Mouse (Mus musculus) myocyte (in vitro differentiated cells): ENCODE data around the gene Capn10. TPM values are rescaled to one million over a fixed set of nuclear protein-coding genes. Genes with fewer than 3 reads are reported as not detected.

Experiments used
- H3K27me3 ChIP-seq: one replicate; pipeline ENCODE4 v1.6.1; 2011; ENCODE audit not compliant: control insufficient read depth, insufficient read depth, insufficient read length
- H3K36me3 ChIP-seq: one replicate; pipeline ENCODE4 v1.6.1; 2011; ENCODE audit not compliant: control insufficient read depth, insufficient read depth
- H3K4me2 ChIP-seq: one replicate; pipeline ENCODE4 v1.6.1; 2011; ENCODE audit warnings: low read depth, control low read depth
- H3K4me3 ChIP-seq: one replicate; pipeline ENCODE4 v1.5.1; 2011; ENCODE audit warnings: mild to moderate bottlenecking, control low read depth, moderate library complexity
- H3K79me2 ChIP-seq: one replicate; pipeline ENCODE4 v1.6.1; 2011; ENCODE audit not compliant: control insufficient read depth, insufficient read depth
- H3ac ChIP-seq: one replicate; pipeline ENCODE4 v1.6.1; 2011; ENCODE audit not compliant: control insufficient read depth, insufficient read length
- CEBPB ChIP-seq: IDR thresholded peaks from 2 replicates; pipeline ENCODE4 v1.6.1; 2011; ENCODE audit warnings: mild to moderate bottlenecking, moderate library complexity; ENCODE audit not compliant: poor library complexity, insufficient read depth, severe bottlenecking
- E2F4 ChIP-seq: IDR thresholded peaks from one replicate; pipeline ENCODE4 v1.6.1; 2011; ENCODE audit warnings: mild to moderate bottlenecking, control low read depth, moderate library complexity; ENCODE audit not compliant: insufficient read depth
- MAX ChIP-seq: IDR thresholded peaks from one replicate; pipeline ENCODE4 v1.6.1; 2011; ENCODE audit warnings: low read depth, mild to moderate bottlenecking, control low read depth
- MYOD1 ChIP-seq, 3 experiments: IDR thresholded peaks; one replicate each; pipeline ENCODE4 v1.6.1; 2011; ENCODE audit warnings: control low read depth in 2 of 3, low read depth in 2 of 3, mild to moderate bottlenecking in 2 of 3, moderate library complexity in 1 of 3; ENCODE audit not compliant: insufficient read length in 2 of 3, control insufficient read depth in 1 of 3
- MYOG ChIP-seq, 3 experiments: IDR thresholded peaks; one replicate each; pipeline ENCODE4 v1.6.1; 2011; ENCODE audit warnings: control low read depth in 2 of 3, low read depth in 2 of 3, mild to moderate bottlenecking in 2 of 3; ENCODE audit not compliant: insufficient read length in 2 of 3, control insufficient read depth in 1 of 3, insufficient read depth in 1 of 3
- POLR2A ChIP-seq: IDR thresholded peaks from one replicate; pipeline ENCODE4 v1.6.1; 2011; ENCODE audit warnings: low read depth, mild to moderate bottlenecking, control low read depth, moderate library complexity; ENCODE audit not compliant: insufficient read length
- POLR2AphosphoS2 ChIP-seq: IDR thresholded peaks from one replicate; pipeline ENCODE4 v1.6.1; 2011; ENCODE audit warnings: low read depth, control low read depth; ENCODE audit not compliant: insufficient read length
- REST ChIP-seq: IDR thresholded peaks from one replicate; pipeline ENCODE4 v1.6.1; 2011; ENCODE audit warnings: mild to moderate bottlenecking, control low read depth, moderate library complexity; ENCODE audit not compliant: insufficient read depth, insufficient read length
- SRF ChIP-seq: IDR thresholded peaks from one replicate; pipeline ENCODE4 v1.6.1; 2011; ENCODE audit warnings: low read depth; ENCODE audit not compliant: control insufficient read depth, insufficient read length
- TCF12 ChIP-seq: IDR thresholded peaks from one replicate; pipeline ENCODE4 v1.6.1; 2011; ENCODE audit warnings: mild to moderate bottlenecking, control low read depth; ENCODE audit not compliant: poor library complexity, insufficient read depth, severe bottlenecking
- TCF3 ChIP-seq: IDR thresholded peaks from one replicate; pipeline ENCODE4 v1.6.1; 2011; ENCODE audit warnings: low read depth, control low read depth; ENCODE audit not compliant: insufficient read length
- USF1 ChIP-seq: IDR thresholded peaks from one replicate; pipeline ENCODE4 v1.6.1; 2011; ENCODE audit warnings: low read depth, mild to moderate bottlenecking, control low read depth, moderate library complexity
- polyA plus RNA-seq: library from polyadenylated mRNA; unstranded; fragments of >200 nt; fragmentation: generic; extraction: Trizol; gene quantifications from one replicate; pipeline ENCODE4 v1.2.1, GENCODE M21; 2012; ENCODE audit warnings: missing spikeins

Gene Capn10
- polyA plus RNA-seq, 1 experiment, result 23.6 TPM

DNA sequence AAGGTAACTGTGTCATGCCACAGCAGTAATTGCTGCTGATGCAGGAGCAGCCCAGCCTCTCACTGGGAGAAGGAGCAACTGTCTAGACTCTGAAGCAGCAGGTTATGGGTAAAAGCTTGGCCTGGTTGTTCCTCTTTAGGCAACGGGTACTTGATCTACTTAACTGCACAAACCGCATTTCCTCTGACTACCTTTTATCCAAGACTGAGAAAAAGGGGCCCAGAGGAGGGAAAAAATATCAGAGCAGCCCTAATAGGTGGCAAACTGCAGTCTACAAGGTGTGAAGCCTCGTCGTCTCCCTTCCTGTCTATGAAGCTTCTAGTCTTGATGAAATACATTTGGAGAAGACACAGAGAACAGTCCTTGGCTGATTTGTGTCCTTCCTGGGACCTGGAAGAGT lies 565 bp upstream of the Capn10 start:
- Histone ChIP-seq H3K79me2 (peaks cover 22% of the 10 kb centered on the region), H3ac (peak overlapping the region; percentile 50), H3K4me2 (peak overlapping the region; percentile 88), H3K4me3 (peak overlapping the region; percentile 77), H3K27me3 (peaks cover 9% of the 10 kb centered on the region), H3K36me3 (no peaks in the 10 kb centered on the region)
- no peak for TF ChIP-seq SRF
- TF ChIP-seq TCF3, result no peak
- TF ChIP-seq USF1, result no peak
- TF ChIP-seq E2F4, result no peak
- no peak for TF ChIP-seq MYOG (IDR thresholded peaks at IDR 0.05; ENCODE audit: control insufficient read depth in 1 of 3, insufficient read depth in 1 of 3, insufficient read length in 2 of 3, low read depth in 2 of 3)
- TF ChIP-seq MAX, result no peak
- TF ChIP-seq TCF12, result no peak
- no peak for TF ChIP-seq POLR2AphosphoS2
- no peak for TF ChIP-seq MYOD1 (IDR thresholded peaks at IDR 0.05; ENCODE audit: control insufficient read depth in 1 of 3, insufficient read length in 2 of 3, low read depth in 2 of 3)
- TF ChIP-seq POLR2A, result no peak
- no peak for TF ChIP-seq CEBPB

DNA sequence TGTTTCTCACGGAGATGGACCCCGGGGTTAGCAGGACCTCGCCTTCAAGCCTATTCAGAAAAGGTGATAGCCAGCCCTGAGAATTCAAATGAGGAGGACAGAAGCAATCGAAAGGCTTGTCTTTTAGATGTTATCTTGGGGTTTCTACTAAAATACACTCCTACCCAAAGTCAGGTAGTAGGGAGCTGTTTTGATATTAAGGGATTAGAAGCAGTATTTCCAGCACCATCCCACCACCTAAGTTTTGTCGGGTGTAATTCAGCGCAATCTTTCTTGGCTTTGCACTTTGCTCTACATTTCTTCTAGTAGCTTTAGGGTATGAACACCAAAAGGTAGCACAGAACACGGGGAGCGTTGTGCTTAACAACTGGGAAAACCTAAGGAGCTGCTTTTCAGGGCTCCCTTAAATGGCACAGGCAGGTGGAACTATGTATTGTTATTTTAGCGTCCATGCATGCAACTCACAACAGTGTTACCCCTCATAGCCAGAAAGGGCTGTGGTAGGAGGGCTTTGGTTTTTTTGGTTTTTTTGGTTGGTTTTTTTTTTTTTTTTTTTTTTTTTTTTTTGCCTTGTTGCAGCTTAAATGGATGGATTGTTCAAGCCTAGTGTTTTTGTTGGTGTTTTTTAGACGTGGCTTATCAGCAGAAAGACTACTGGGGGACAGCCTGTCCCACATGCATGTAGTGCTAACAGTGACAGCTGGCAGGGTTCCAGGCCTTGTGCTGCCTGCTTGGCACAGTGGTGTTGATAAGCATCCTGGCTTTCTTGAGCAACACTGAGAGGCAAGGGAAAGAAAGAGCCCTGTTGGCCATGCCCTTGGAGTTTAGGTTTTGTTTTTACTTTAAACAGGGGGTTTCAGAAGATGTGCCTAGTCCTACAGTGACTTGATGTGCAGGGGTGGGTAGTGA lies 1.1 kb downstream of the Capn10 start:
- no peaks in the 10 kb centered on the region for H3K27me3 ChIP-seq
- peak overlapping the region; percentile 88 for H3K4me2 ChIP-seq
- peak overlapping the region; percentile 50 for H3ac ChIP-seq
- H3K79me2 ChIP-seq, result peaks cover 22% of the 10 kb centered on the region
- no peaks in the 10 kb centered on the region for H3K36me3 ChIP-seq
- H3K4me3 ChIP-seq, result peak overlapping the region; percentile 77
- TF ChIP-seq MAX (no peak), MYOG (IDR thresholded peaks at IDR 0.05; ENCODE audit: control insufficient read depth in 1 of 3, insufficient read depth in 1 of 3, insufficient read length in 2 of 3, low read depth in 2 of 3) (no peak), POLR2A (no peak), E2F4 (no peak), TCF3 (no peak), MYOD1 (IDR thresholded peaks at IDR 0.05; ENCODE audit: control insufficient read depth in 1 of 3, insufficient read length in 2 of 3, low read depth in 2 of 3) (no peak)

DNA sequence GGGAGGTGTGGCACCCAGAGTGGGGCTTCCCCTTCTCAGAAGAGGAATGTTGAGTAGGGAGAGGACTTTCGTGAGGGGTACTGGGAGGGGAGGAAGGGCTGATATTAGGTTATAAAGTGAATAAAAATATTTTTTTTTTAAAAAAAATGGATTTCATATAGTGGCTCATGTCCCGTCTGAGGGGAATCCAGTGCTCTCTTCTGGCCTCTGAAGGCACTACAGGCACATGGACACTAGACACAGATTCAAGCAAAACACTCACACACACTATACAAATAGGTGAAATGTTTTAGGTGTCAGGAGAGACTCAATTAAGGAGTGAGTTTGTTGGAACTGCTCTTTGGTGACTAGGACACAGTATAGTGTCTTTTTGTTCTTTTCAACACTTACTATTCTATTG lies 1.8 kb downstream of the Capn10 start:
- Histone ChIP-seq H3K36me3 (no peaks in the 10 kb centered on the region), H3K27me3 (no peaks in the 10 kb centered on the region), H3K79me2 (peaks cover 22% of the 10 kb centered on the region), H3K4me2 (peak overlapping the region; percentile 88), H3K4me3 (peak overlapping the region; percentile 77), H3ac (no peak overlapping the region)
- no peak for TF ChIP-seq POLR2AphosphoS2
- TF ChIP-seq SRF, result no peak
- no peak for TF ChIP-seq POLR2A
- TF ChIP-seq MYOG (IDR thresholded peaks at IDR 0.05; ENCODE audit: control insufficient read depth in 1 of 3, insufficient read depth in 1 of 3, insufficient read length in 2 of 3, low read depth in 2 of 3), result no peak
- TF ChIP-seq REST, result no peak
- TF ChIP-seq MAX, result no peak
- TF ChIP-seq TCF3, result no peak
- TF ChIP-seq E2F4, result no peak
- no peak for TF ChIP-seq TCF12
- no peak for TF ChIP-seq CEBPB
- no peak for TF ChIP-seq MYOD1 (IDR thresholded peaks at IDR 0.05; ENCODE audit: control insufficient read depth in 1 of 3, insufficient read length in 2 of 3, low read depth in 2 of 3)
- TF ChIP-seq USF1, result no peak

- TF ChIP-seq SRF (no peak), POLR2A (no peak), MYOD1 (IDR thresholded peaks at IDR 0.05; ENCODE audit: control insufficient read depth in 1 of 3, insufficient read length in 2 of 3, low read depth in 2 of 3) (no peak), E2F4 (no peak)
- Histone ChIP-seq H3K4me2 (no peak overlapping the region), H3ac (no peak overlapping the region), H3K79me2 (peaks cover 22% of the 10 kb centered on the region), H3K27me3 (no peaks in the 10 kb centered on the region), H3K4me3 (peak overlapping the region; percentile 77), H3K36me3 (peaks cover 2% of the 10 kb centered on the region)
These were observed 2.3 kb downstream of the Capn10 start for GRCm38 (mm10) chr1:92936467-92936866.

GRCm38 (mm10) chr1:92937797-92938196 lies 3.6 kb downstream of the Capn10 start:
- no peak overlapping the region for H3K4me2 ChIP-seq
- H3K36me3 ChIP-seq, result peaks cover 6% of the 10 kb centered on the region
- TF ChIP-seq USF1 (no peak), TCF3 (no peak)
- no peak overlapping the region for H3K4me3 ChIP-seq
- H3K79me2 ChIP-seq, result peaks cover 22% of the 10 kb centered on the region
- H3ac ChIP-seq, result no peak overlapping the region
- H3K27me3 ChIP-seq, result no peaks in the 10 kb centered on the region
